Mouse (Mus musculus): Measurements from ENCODE around the gene Ccpg1. TPM values are rescaled to one million over a fixed set of nuclear protein-coding genes. Genes with fewer than 3 reads are reported as not detected.

Ccpg1 gene
- polyA plus RNA-seq, 1 experiment from 2014 or later: 43.8 TPM

DNA sequence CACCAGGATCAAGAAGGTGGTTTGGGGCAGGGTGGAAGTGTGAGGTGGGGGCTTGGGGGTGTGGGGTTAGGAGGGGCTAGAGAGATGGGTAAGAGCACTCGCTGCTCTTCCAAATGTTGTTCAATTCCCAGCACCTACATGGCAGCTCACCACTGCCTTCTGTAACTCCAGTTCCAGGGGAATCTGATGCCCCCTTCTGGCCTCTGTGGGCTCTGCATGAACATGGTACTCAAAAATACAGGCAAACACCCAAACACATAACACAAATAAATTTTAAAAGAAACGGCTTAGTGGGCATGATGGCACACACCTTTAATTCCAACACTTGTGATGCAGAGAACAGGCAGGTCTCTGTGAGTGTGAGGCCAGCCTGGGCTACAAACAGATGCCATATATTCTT is 30.5 kb upstream of the Ccpg1 start:
- Histone ChIP-seq H3K27me3 (ENCODE audit: insufficient read depth, low read length) (no peaks in the 10 kb centered on the region), H3K27ac (no peak overlapping the region), H3K4me1 (replicated peaks; ENCODE audit: insufficient read depth, low read length) (peaks cover 5% of the 10 kb centered on the region; the same call in 1 of the 2 replicates), H3K9ac (ENCODE audit: low read depth, low read length) (no peak overlapping the region), H3K4me2 (ENCODE audit: low read length) (no peak overlapping the region), H3K9me3 (replicated peaks; ENCODE audit: low read length) (no peaks in the 10 kb centered on the region), H3K4me3 (replicated peaks; ENCODE audit: low read depth, low read length) (no peak overlapping the region), H3K36me3 (ENCODE audit: insufficient read depth, low read length) (no peaks in the 10 kb centered on the region)
- whole genome bisulfite sequencing: 55% methylated on average over 2 of the region's 2 CpGs
- ATAC-seq (replicated peaks; ENCODE audit: low FRiP score, low read depth) (no peak), DNase-seq (ENCODE audit: low spot score) (no peak)
- TF ChIP-seq CTCF (IDR thresholded peaks at IDR 0.05; ENCODE audit: low read depth): peak; percentile 60

- no peaks in the 10 kb centered on the region for H3K36me3 ChIP-seq (ENCODE audit: insufficient read depth, low read length)
- peaks cover 5% of the 10 kb centered on the region; the same call in 1 of the 2 replicates for H3K4me1 ChIP-seq (replicated peaks; ENCODE audit: insufficient read depth, low read length)
- no peak overlapping the region for H3K27ac ChIP-seq
- H3K27me3 ChIP-seq (ENCODE audit: insufficient read depth, low read length): no peaks in the 10 kb centered on the region
- H3K9ac ChIP-seq (ENCODE audit: low read depth, low read length): no peak overlapping the region
- 15% methylated on average over 1 of the region's 1 CpGs for WGBS
- no peak overlapping the region for H3K4me3 ChIP-seq (replicated peaks; ENCODE audit: low read depth, low read length)
- peak; percentile 82 for TF ChIP-seq CTCF (IDR thresholded peaks at IDR 0.05; ENCODE audit: low read depth)
- ATAC-seq (replicated peaks; ENCODE audit: low FRiP score, low read depth) (no peak), DNase-seq (ENCODE audit: low spot score) (peak; percentile 67)
- H3K9me3 ChIP-seq (replicated peaks; ENCODE audit: low read length): no peaks in the 10 kb centered on the region
- no peak overlapping the region for H3K4me2 ChIP-seq (ENCODE audit: low read length)
Measured at GRCm38 (mm10) chr9:72955546-72955945, 29.7 kb upstream of the Ccpg1 start.

DNA sequence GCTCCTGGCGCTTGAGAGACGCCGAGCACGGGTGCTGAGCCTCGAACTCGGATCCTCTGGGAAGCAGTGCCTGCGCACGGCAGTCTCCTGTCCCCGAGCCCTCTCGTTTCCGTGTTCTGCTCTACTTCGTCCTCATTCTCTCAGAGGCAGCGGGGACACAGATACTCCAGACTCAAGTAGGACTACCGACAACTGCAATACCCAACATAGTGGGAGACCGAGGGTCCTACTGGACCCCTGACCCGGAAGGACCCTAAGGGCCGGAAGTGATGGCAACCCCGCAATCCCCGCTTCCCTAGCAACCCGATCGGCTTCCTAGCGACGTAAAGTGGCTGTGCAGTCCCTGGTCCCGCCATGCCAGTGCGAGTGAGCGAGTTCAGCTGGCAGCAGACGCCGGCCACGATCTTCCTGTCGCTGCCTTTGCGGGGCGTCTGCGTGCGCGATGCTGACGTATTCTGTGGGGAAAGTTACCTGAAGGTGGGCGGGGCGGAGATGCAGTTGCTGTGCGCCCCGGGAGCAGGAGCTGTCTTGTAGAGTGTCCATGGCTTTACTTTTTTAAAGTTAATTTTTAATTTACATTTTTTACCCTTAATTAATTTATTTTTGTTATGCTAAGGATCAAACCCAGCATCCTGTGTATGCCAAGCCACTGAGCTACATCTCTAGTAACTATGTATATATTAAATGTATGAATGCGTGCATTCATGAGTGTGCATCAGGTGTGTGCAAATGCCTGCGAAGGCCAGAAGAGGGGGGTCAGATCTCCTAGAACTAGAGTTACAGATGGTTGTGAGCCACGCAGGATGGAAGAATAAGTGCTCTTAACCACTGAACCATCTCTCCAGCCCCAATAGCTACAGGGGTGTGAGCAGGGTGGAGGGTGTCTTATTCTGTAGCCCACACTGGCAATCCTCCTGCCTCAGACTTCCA is 26.4 kb upstream of the Ccpg1 start, which contains the start of the genes Dyx1c1 and Gm44503:
Dyx1c1 (plus strand) TSS at position 265 of the 930 bp plus-strand sequence.
Gm44503 (plus strand) TSS at position 332 of the 930 bp plus-strand sequence.
- DNase-seq (ENCODE audit: low spot score): peak; percentile 92
- Histone ChIP-seq H3K9ac (ENCODE audit: low read depth, low read length) (peak within 1 kb of the TSS; percentile 56), H3K4me2 (ENCODE audit: low read length) (peak within 1 kb of the TSS; percentile 69), H3K4me3 (replicated peaks; ENCODE audit: low read depth, low read length) (peak within 1 kb of the TSS; percentile 58), H3K4me1 (replicated peaks; ENCODE audit: insufficient read depth, low read length) (peaks cover 5% of the 10 kb centered on the region; the same call in 1 of the 2 replicates), H3K9me3 (replicated peaks; ENCODE audit: low read length) (no peaks in the 10 kb centered on the region), H3K27ac (peak within 1 kb of the TSS; percentile 70; the same call in 1 of the 2 replicates), H3K27me3 (ENCODE audit: insufficient read depth, low read length) (no peaks in the 10 kb centered on the region), H3K36me3 (ENCODE audit: insufficient read depth, low read length) (no peaks in the 10 kb centered on the region)
- WGBS: 2% methylated on average over 43 of the region's 43 CpGs
- TF ChIP-seq CTCF (IDR thresholded peaks at IDR 0.05; ENCODE audit: low read depth): no peak; the same call in 1 of the 2 replicates
- ATAC-seq (replicated peaks; ENCODE audit: low FRiP score, low read depth): peak; percentile 90

- H3K9me3 ChIP-seq (replicated peaks; ENCODE audit: low read length): no peaks in the 10 kb centered on the region
- H3K36me3 ChIP-seq (ENCODE audit: insufficient read depth, low read length): no peaks in the 10 kb centered on the region
- H3K27me3 ChIP-seq (ENCODE audit: insufficient read depth, low read length): no peaks in the 10 kb centered on the region
- 68% methylated on average over 8 of the region's 8 CpGs for WGBS
- H3K27ac ChIP-seq: peak overlapping the region; percentile 26; the same call in 1 of the 2 replicates
- H3K4me3 ChIP-seq (replicated peaks; ENCODE audit: low read depth, low read length): no peak overlapping the region
- ATAC-seq (replicated peaks; ENCODE audit: low FRiP score, low read depth) (peak; percentile 36; the same call in 1 of the 2 replicates), DNase-seq (ENCODE audit: low spot score) (peak; percentile 18)
- H3K4me1 ChIP-seq (replicated peaks; ENCODE audit: insufficient read depth, low read length): peaks cover 5% of the 10 kb centered on the region; the same call in 1 of the 2 replicates
- H3K9ac ChIP-seq (ENCODE audit: low read depth, low read length): no peak overlapping the region
- no peak overlapping the region for H3K4me2 ChIP-seq (ENCODE audit: low read length)
- no peak for TF ChIP-seq CTCF (IDR thresholded peaks at IDR 0.05; ENCODE audit: low read depth)
Measured at GRCm38 (mm10) chr9:72961346-72961745, 23.9 kb upstream of the Ccpg1 start.

- Histone ChIP-seq H3K4me2 (ENCODE audit: low read length) (no peak overlapping the region), H3K9me3 (replicated peaks; ENCODE audit: low read length) (no peaks in the 10 kb centered on the region), H3K4me1 (replicated peaks; ENCODE audit: insufficient read depth, low read length) (peaks cover 5% of the 10 kb centered on the region; the same call in 1 of the 2 replicates), H3K36me3 (ENCODE audit: insufficient read depth, low read length) (no peaks in the 10 kb centered on the region), H3K27ac (peak overlapping the region; percentile 26; the same call in 1 of the 2 replicates), H3K4me3 (replicated peaks; ENCODE audit: low read depth, low read length) (no peak overlapping the region), H3K27me3 (ENCODE audit: insufficient read depth, low read length) (no peaks in the 10 kb centered on the region), H3K9ac (ENCODE audit: low read depth, low read length) (no peak overlapping the region)
- DNase-seq (ENCODE audit: low spot score) (no peak), ATAC-seq (replicated peaks; ENCODE audit: low FRiP score, low read depth) (no peak)
- WGBS: 64% methylated on average over 15 of the region's 15 CpGs
- TF ChIP-seq CTCF (IDR thresholded peaks at IDR 0.05; ENCODE audit: low read depth): no peak
Measured at GRCm38 (mm10) chr9:72961959-72962358, 23.3 kb upstream of the Ccpg1 start.

GRCm38 (mm10) chr9:72968349-72969061 is 16.7 kb upstream of the Ccpg1 start:
- Histone ChIP-seq H3K27ac (no peak overlapping the region), H3K9me3 (replicated peaks; ENCODE audit: low read length) (no peaks in the 10 kb centered on the region), H3K4me3 (replicated peaks; ENCODE audit: low read depth, low read length) (no peak overlapping the region), H3K4me2 (ENCODE audit: low read length) (no peak overlapping the region), H3K9ac (ENCODE audit: low read depth, low read length) (no peak overlapping the region), H3K36me3 (ENCODE audit: insufficient read depth, low read length) (no peaks in the 10 kb centered on the region), H3K4me1 (replicated peaks; ENCODE audit: insufficient read depth, low read length) (no peaks in the 10 kb centered on the region), H3K27me3 (ENCODE audit: insufficient read depth, low read length) (no peaks in the 10 kb centered on the region)
- TF ChIP-seq CTCF (IDR thresholded peaks at IDR 0.05; ENCODE audit: low read depth): peak; percentile 84
- ATAC-seq (replicated peaks; ENCODE audit: low FRiP score, low read depth): no peak
- 29% methylated on average over 11 of the region's 11 CpGs for WGBS
- DNase-seq (ENCODE audit: low spot score): peak; percentile 86

Data from kidney, postnatal 0 days (tissue).